Mouse (Mus musculus): ENCODE measurements around the gene Csnk2b. TPM values are rescaled to one million over a fixed set of nuclear protein-coding genes. Genes with fewer than 3 reads are reported as not detected.

Gene Csnk2b
- polyA plus RNA-seq, 1 experiment from 2014 or later = 300 TPM

DNA sequence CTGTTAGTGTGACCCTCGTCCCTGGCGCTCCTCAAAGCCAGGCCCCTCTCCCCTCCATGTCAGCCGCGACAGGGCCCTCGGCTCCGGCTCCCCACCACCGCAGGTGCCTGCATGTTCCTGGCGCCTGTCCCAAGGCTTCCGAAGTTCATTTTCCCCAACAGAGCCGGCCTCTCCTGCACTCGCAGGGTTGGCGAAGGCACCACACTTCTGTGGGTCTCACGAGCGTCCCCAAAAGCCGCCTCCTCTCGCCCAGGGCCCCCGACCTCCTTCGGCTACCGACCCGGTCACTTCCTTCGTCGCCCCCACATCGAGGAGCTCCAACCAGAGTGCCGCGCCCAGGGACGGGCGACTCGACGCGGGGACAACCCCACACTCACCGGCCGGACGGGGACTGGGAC is 1.1 kb downstream of the Csnk2b start:
- H3K27ac ChIP-seq = peak overlapping the region; percentile 90
- H3K4me1 ChIP-seq (replicated peaks; ENCODE audit: insufficient read depth, low read length) = peaks cover 5% of the 10 kb centered on the region
- ATAC-seq (replicated peaks; ENCODE audit: low FRiP score, low read depth) (peak; percentile 4), DNase-seq (ENCODE audit: low spot score) (no peak)
- peaks cover 24% of the 10 kb centered on the region for H3K36me3 ChIP-seq (ENCODE audit: insufficient read depth, low read length)
- H3K4me2 ChIP-seq (ENCODE audit: low read length) = peak overlapping the region; percentile 88
- peak overlapping the region; percentile 98 for H3K4me3 ChIP-seq (replicated peaks; ENCODE audit: low read depth, low read length)
- no peaks in the 10 kb centered on the region for H3K9me3 ChIP-seq (replicated peaks; ENCODE audit: low read length)
- peak overlapping the region; percentile 93 for H3K9ac ChIP-seq (ENCODE audit: low read depth, low read length)
- no peak for TF ChIP-seq CTCF (IDR thresholded peaks at IDR 0.05; ENCODE audit: low read depth)
- no peaks in the 10 kb centered on the region for H3K27me3 ChIP-seq (ENCODE audit: insufficient read depth, low read length)
- under 1% methylated on average over 33 of the region's 33 CpGs for WGBS

DNA sequence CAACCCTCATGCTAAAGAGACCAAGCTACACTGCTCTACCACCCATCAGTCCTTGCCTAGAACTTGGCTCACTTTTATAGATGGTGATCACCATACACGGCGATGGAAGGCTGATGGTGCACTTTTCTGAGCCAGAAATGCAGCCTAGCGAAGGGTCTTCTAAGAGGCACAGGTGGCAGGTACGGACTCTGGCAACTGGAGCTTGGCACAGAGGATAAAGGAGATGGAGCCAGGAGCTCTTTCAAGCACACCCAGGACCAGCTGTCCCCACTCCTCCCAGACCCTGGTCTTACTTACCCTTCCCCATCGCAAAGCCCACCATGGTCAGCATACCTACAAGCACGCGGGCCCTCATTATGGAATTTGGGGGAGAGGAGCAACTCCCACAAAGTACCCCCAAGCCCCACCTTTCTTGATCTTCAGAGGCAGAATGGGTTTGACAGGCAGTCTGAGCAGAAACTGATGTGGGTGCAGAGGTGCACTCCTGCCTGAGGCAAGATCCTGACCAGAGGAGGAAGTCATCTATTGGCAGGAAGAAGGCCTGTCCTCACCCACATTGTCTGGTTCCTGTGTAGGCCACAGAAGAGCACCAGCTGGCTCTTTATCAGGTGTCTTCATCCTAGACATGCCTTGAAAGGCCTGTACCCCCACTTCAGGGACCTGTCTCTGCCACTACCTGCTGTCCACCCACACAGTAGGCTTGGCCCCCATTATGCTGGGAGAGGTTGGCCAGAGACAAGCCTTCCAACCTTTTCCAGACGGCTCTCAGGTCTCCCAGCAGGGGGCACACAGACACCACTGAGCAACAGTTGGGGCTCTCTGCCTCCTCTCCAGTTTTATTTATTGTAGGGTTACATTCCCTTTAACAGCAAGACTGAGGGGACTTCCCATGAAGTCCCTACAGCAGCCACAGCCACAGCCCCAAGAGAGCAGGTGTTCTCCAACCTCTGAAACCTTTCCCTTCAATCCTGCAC is 6.5 kb downstream of the Csnk2b start, which contains the start of gene Ly6g5b:
Gene Ly6g5b, minus strand, starts transcription at position 383 of the 974 bp plus-strand sequence.
- peaks cover 39% of the 10 kb centered on the region for H3K36me3 ChIP-seq (ENCODE audit: insufficient read depth, low read length)
- ATAC-seq (replicated peaks; ENCODE audit: low FRiP score, low read depth) = no peak
- TF ChIP-seq CTCF (IDR thresholded peaks at IDR 0.05; ENCODE audit: low read depth) = peak; percentile 66
- DNase-seq (ENCODE audit: low spot score) = peak; percentile 70
- H3K4me2 ChIP-seq (ENCODE audit: low read length) = no peak within 1 kb of the TSS
- no peaks in the 10 kb centered on the region for H3K27me3 ChIP-seq (ENCODE audit: insufficient read depth, low read length)
- 86% methylated on average over 8 of the region's 8 CpGs for WGBS
- H3K9me3 ChIP-seq (replicated peaks; ENCODE audit: low read length) = no peaks in the 10 kb centered on the region
- no peak within 1 kb of the TSS for H3K9ac ChIP-seq (ENCODE audit: low read depth, low read length)
- H3K27ac ChIP-seq = no peak within 1 kb of the TSS
- no peak within 1 kb of the TSS for H3K4me3 ChIP-seq (replicated peaks; ENCODE audit: low read depth, low read length)
- H3K4me1 ChIP-seq (replicated peaks; ENCODE audit: insufficient read depth, low read length) = no peaks in the 10 kb centered on the region; the same call in 1 of the 2 replicates

DNA sequence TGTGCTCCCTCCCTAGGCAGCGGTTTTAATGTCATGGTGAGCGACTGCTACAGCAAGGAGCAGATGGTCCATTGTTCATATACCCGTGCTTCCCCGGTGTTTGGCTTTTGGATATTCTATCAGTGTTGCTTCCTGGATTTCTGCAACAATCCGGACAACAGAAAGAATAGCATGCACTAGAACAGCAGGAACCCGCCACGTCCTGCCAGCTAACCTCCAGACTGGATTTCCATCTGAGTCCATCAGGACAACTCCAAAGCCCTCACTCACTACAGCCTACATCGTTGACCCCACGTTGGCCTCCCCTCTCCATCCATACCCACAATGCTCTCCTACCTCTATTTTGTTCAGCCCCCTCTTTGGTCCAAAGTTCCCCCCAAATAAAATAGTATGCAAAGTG is 10.1 kb downstream of the Csnk2b start:
- Histone ChIP-seq H3K4me3 (replicated peaks; ENCODE audit: low read depth, low read length) (no peak overlapping the region), H3K9ac (ENCODE audit: low read depth, low read length) (no peak overlapping the region), H3K4me2 (ENCODE audit: low read length) (no peak overlapping the region), H3K27me3 (ENCODE audit: insufficient read depth, low read length) (no peaks in the 10 kb centered on the region), H3K4me1 (replicated peaks; ENCODE audit: insufficient read depth, low read length) (no peaks in the 10 kb centered on the region), H3K27ac (no peak overlapping the region), H3K9me3 (replicated peaks; ENCODE audit: low read length) (no peaks in the 10 kb centered on the region), H3K36me3 (ENCODE audit: insufficient read depth, low read length) (peaks cover 21% of the 10 kb centered on the region; the same call in 1 of the 2 replicates)
- 79% methylated on average over 9 of the region's 9 CpGs for WGBS
- ATAC-seq (replicated peaks; ENCODE audit: low FRiP score, low read depth) = no peak
- TF ChIP-seq CTCF (IDR thresholded peaks at IDR 0.05; ENCODE audit: low read depth) = no peak
- DNase-seq (ENCODE audit: low spot score) = no peak

DNA sequence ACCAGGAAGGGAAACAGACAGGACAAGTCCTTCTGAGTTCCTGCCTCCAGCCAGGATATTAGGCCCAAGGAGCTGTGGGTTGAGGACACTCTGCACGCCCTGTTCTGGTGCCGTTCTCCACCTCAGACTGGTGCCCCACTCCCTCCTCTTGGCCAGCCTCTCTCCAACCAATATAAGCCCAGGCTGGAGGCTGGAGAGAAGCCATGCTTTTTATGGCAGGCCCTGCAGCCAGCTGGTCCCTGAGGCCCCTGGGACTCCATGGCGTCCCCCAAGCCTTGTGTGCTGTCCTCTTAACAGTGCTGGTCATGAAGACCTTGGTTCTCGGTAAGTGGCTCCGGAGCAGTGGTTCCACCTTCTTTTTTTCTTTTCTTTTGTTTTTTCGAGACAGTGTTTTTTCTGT is 13.8 kb downstream of the Csnk2b start, which contains the start of gene Ly6g5c:
Gene Ly6g5c, plus strand, starts transcription at position 183 of the 400 bp plus-strand sequence.
- H3K4me2 ChIP-seq (ENCODE audit: low read length) = no peak within 1 kb of the TSS
- ATAC-seq (replicated peaks; ENCODE audit: low FRiP score, low read depth) = no peak
- H3K9ac ChIP-seq (ENCODE audit: low read depth, low read length) = no peak within 1 kb of the TSS
- H3K4me3 ChIP-seq (replicated peaks; ENCODE audit: low read depth, low read length) = no peak within 1 kb of the TSS
- no peaks in the 10 kb centered on the region for H3K27me3 ChIP-seq (ENCODE audit: insufficient read depth, low read length)
- no peak within 1 kb of the TSS for H3K27ac ChIP-seq
- DNase-seq (ENCODE audit: low spot score) = no peak
- 0 out of 2 replicates have a peak, but pooled peaks cover 4% of the 10 kb centered on the region for H3K36me3 ChIP-seq (ENCODE audit: insufficient read depth, low read length)
- peaks cover 3% of the 10 kb centered on the region; the same call in 1 of the 2 replicates for H3K4me1 ChIP-seq (replicated peaks; ENCODE audit: insufficient read depth, low read length)
- TF ChIP-seq CTCF (IDR thresholded peaks at IDR 0.05; ENCODE audit: low read depth) = no peak
- no peaks in the 10 kb centered on the region for H3K9me3 ChIP-seq (replicated peaks; ENCODE audit: low read length)
- WGBS = 78% methylated on average over 6 of the region's 6 CpGs

DNA sequence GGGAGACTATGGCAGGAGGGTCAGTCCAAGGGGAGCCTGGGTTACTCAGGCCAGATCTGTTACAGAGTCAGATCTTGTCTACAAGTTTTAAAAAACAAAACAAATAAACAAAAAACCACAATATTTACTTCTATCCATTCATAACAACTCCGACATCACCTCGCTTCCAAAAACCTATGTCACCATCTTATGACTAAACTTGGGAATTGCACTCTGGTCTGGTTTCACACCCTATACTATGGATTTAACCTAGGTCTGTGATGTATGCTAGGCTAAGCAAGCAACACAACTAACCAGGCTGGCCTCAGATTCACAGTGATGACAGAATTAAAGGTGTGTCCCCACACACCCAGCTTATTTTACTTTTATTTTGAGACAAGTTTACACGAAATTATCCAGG is 15.3 kb downstream of the Csnk2b start:
- WGBS = 72% methylated on average over 3 of the region's 3 CpGs
- Histone ChIP-seq H3K4me2 (ENCODE audit: low read length) (no peak overlapping the region), H3K4me3 (replicated peaks; ENCODE audit: low read depth, low read length) (no peak overlapping the region), H3K27ac (no peak overlapping the region; the same call in 1 of the 2 replicates), H3K27me3 (ENCODE audit: insufficient read depth, low read length) (no peaks in the 10 kb centered on the region), H3K36me3 (ENCODE audit: insufficient read depth, low read length) (peaks cover 17% of the 10 kb centered on the region), H3K4me1 (replicated peaks; ENCODE audit: insufficient read depth, low read length) (peaks cover 3% of the 10 kb centered on the region; the same call in 1 of the 2 replicates), H3K9me3 (replicated peaks; ENCODE audit: low read length) (no peaks in the 10 kb centered on the region), H3K9ac (ENCODE audit: low read depth, low read length) (no peak overlapping the region)
- peak; percentile 46; the same call in 1 of the 2 replicates for TF ChIP-seq CTCF (IDR thresholded peaks at IDR 0.05; ENCODE audit: low read depth)
- ATAC-seq (replicated peaks; ENCODE audit: low FRiP score, low read depth) = no peak
- peak; percentile 41 for DNase-seq (ENCODE audit: low spot score)

DNA sequence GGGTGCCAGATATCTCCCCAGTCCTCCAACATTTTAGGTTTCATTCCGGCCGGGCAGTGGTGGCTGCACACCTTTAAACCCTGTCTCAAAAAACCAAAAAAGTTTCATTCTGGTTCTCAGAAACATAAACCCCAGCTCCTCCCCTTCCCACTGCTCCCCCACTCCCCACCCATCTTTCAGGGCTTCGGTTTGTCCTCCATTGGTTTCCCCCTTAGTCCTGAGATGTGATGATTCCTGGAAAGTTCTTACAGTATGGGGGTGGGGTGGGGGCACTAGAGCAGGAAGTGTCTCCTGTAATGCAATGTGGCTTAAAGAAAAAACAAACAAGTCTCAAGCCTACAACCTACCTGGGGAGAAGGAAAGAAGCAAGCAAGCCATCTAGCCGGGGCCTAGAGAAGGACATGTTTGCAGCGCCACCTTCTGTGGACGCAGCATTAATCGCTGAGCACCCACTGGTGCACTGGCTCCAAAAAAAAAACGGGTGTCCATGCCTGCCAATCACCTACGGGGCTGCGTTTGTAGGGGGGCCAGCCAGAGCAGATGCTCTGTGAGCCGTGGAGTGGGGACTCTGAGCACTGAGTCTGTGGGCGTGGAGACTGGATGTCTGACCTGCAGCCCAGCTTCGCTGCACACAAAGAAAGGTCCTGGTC is 16.0 kb downstream of the Csnk2b start:
- DNase-seq (ENCODE audit: low spot score) (peak; percentile 78), ATAC-seq (replicated peaks; ENCODE audit: low FRiP score, low read depth) (no peak)
- WGBS = 20% methylated on average over 13 of the region's 13 CpGs
- peaks cover 24% of the 10 kb centered on the region for H3K36me3 ChIP-seq (ENCODE audit: insufficient read depth, low read length)
- H3K27me3 ChIP-seq (ENCODE audit: insufficient read depth, low read length) = no peaks in the 10 kb centered on the region
- H3K9ac ChIP-seq (ENCODE audit: low read depth, low read length) = no peak overlapping the region
- peak overlapping the region; percentile 39 for H3K4me2 ChIP-seq (ENCODE audit: low read length)
- no peaks in the 10 kb centered on the region for H3K9me3 ChIP-seq (replicated peaks; ENCODE audit: low read length)
- peak overlapping the region; percentile 10; the same call in 1 of the 2 replicates for H3K27ac ChIP-seq
- no peak overlapping the region for H3K4me3 ChIP-seq (replicated peaks; ENCODE audit: low read depth, low read length)
- H3K4me1 ChIP-seq (replicated peaks; ENCODE audit: insufficient read depth, low read length) = peaks cover 4% of the 10 kb centered on the region; the same call in 1 of the 2 replicates
- TF ChIP-seq CTCF (IDR thresholded peaks at IDR 0.05; ENCODE audit: low read depth) = peak; percentile 72
